In genomic region chr10:120635818-120636543, GRCm38 (mm10) we compare ENCODE assay signal across 8 mouse cellular contexts.
DNase-seq lines count a peak whose midpoint lies in the region; ATAC-seq and TF ChIP-seq lines count a peak whose summit lies in the region.

No protein-coding gene starts in this region.

- no peaks in the 10 kb centered on the region; the same call in 1 of the 2 replicates for H3K4me1 ChIP-seq in midbrain, postnatal 0 days (ENCODE audit: insufficient read depth, low read length)
- H3K4me1 ChIP-seq in midbrain, embryonic 15.5 days, result no peaks in the 10 kb centered on the region

- no peaks in the 10 kb centered on the region for H3K27me3 ChIP-seq in midbrain, postnatal 0 days (ENCODE audit: insufficient read depth, low read length)
- no peaks in the 10 kb centered on the region for H3K27me3 ChIP-seq in midbrain, embryonic 15.5 days (replicated peaks)

- no peaks in the 10 kb centered on the region for H3K36me3 ChIP-seq in midbrain, postnatal 0 days (ENCODE audit: insufficient read depth, low read length)
- no peaks in the 10 kb centered on the region for H3K36me3 ChIP-seq in midbrain, embryonic 15.5 days (replicated peaks)

- no peak overlapping the region for H3K27ac ChIP-seq in midbrain, postnatal 0 days (ENCODE audit: low read depth, low read length)
- H3K27ac ChIP-seq in midbrain, embryonic 15.5 days, result no peak overlapping the region

- H3K9ac ChIP-seq in midbrain, postnatal 0 days (replicated peaks; ENCODE audit: low read length, poor library complexity, severe bottlenecking), result no peak overlapping the region
- no peak overlapping the region for H3K9ac ChIP-seq in midbrain, embryonic 15.5 days

- 69% methylated on average over 21 of the region's 21 CpGs for WGBS in midbrain, postnatal 0 days
- WGBS in midbrain, embryonic 15.5 days, result 73% methylated on average over 21 of the region's 21 CpGs

- no peak for ATAC-seq in midbrain, postnatal 0 days (ENCODE audit: low FRiP score)
- ATAC-seq in midbrain, embryonic 15.5 days (replicated peaks), result no peak

- H3K9me3 ChIP-seq in midbrain, postnatal 0 days (ENCODE audit: low read length), result no peaks in the 10 kb centered on the region
- no peaks in the 10 kb centered on the region for H3K9me3 ChIP-seq in midbrain, embryonic 15.5 days

- H3K4me2 ChIP-seq in midbrain, postnatal 0 days (ENCODE audit: low read depth, low read length, poor library complexity, severe bottlenecking), result no peak overlapping the region
- no peak overlapping the region for H3K4me2 ChIP-seq in midbrain, embryonic 15.5 days

- TF ChIP-seq CTCF in midbrain, postnatal 0 days (IDR thresholded peaks at IDR 0.05), result no peak

- H3K4me3 ChIP-seq in midbrain, postnatal 0 days (ENCODE audit: low read depth, low read length), result no peak overlapping the region
- no peak overlapping the region for H3K4me3 ChIP-seq in midbrain, embryonic 15.5 days

- peak; percentile 69 for DNase-seq in midbrain, postnatal 0 days (ENCODE audit: low spot score)
- DNase-seq in cerebellum, adult 11 months, result peak; percentile 45
- DNase-seq in gastrocnemius, postnatal 25 days, result peak; percentile 77
- DNase-seq in layer of hippocampus, postnatal 10 days (ENCODE audit: low spot score in 2 of 2), result peak; percentile 33 to 40
- DNase-seq in ovary, postnatal 36 days (ENCODE audit: low spot score), result peak; percentile 57
- DNase-seq in frontal cortex, adult 2 months (ENCODE audit: extremely low spot score in 1 of 2, low spot score in 1 of 2), result no peak
- DNase-seq in left cerebral cortex, adult 8-10 months (ENCODE audit: low spot score in 2 of 2), result no peak

Comparison
In these comparisons a context has a peak if more than half of its experiments do, and no peak if none do; other contexts are left out.
1. DNase-seq: peak in midbrain, postnatal 0 days (single experiment), cerebellum, adult 11 months (single experiment), gastrocnemius, postnatal 25 days (single experiment), layer of hippocampus, postnatal 10 days (2 of 2) and ovary, postnatal 36 days (single experiment); none in frontal cortex, adult 2 months (0 of 2) and left cerebral cortex, adult 8-10 months (0 of 2).